Mouse (Mus musculus): ENCODE results near the gene Pagr1b.
A peak's percentile ranks its signal among the peaks of the same experiment; 100 is the strongest.

Gene Pagr1b

GRCm38 (mm10) chr7:126988816-126989215 lies 27.5 kb downstream of the Pagr1b start:
- DNase-seq, result no peak

GRCm38 (mm10) chr7:126986319-126986718 lies 30.0 kb downstream of the Pagr1b start:
- peak; percentile 77 to 85 for DNase-seq

GRCm38 (mm10) chr7:126984667-126985444 lies 31.4 kb downstream of the Pagr1b start:
- no peak for DNase-seq

GRCm38 (mm10) chr7:126983113-126983512 lies 33.2 kb downstream of the Pagr1b start:
- no peak for DNase-seq

GRCm38 (mm10) chr7:126982054-126982453 lies 34.2 kb downstream of the Pagr1b start:
- DNase-seq, result no peak

GRCm38 (mm10) chr7:126981601-126982000 lies 34.7 kb downstream of the Pagr1b start:
- DNase-seq, result no peak

- no peak for DNase-seq
Measured at GRCm38 (mm10) chr7:126978841-126979240, 37.4 kb downstream of the Pagr1b start.

- DNase-seq, result peak in 1 of 2 experiments; percentile 14
Measured at GRCm38 (mm10) chr7:126976878-126977459, 39.3 kb downstream of the Pagr1b start.

- peak; percentile 97 to 99 for DNase-seq
Measured at GRCm38 (mm10) chr7:126975950-126976866, 40.1 kb downstream of the Pagr1b start, which contains the start of gene Cdiptos. TSS of gene Cdiptos (minus strand) at chr7:126976098.

GRCm38 (mm10) chr7:126975893-126975949 lies 40.6 kb downstream of the Pagr1b start, which contains the start of gene Cdipt:
TSS of gene Cdipt (plus strand) at chr7:126975914.
- DNase-seq, result no peak

GRCm38 (mm10) chr7:126975493-126975892 lies 40.8 kb downstream of the Pagr1b start:
- DNase-seq, result peak; percentile 14 to 22

GRCm38 (mm10) chr7:126967361-126967760 lies 48.9 kb downstream of the Pagr1b start:
- DNase-seq, result no peak

- no peak for DNase-seq
Measured at GRCm38 (mm10) chr7:126965568-126965967, 50.7 kb downstream of the Pagr1b start.

- DNase-seq, result peak; percentile 70 to 84
Measured at GRCm38 (mm10) chr7:126963548-126964286, 52.6 kb downstream of the Pagr1b start.

- DNase-seq, result no peak
Measured at GRCm38 (mm10) chr7:126961965-126962364, 54.3 kb downstream of the Pagr1b start.

GRCm38 (mm10) chr7:126961095-126961494 lies 55.2 kb downstream of the Pagr1b start:
- DNase-seq, result no peak

GRCm38 (mm10) chr7:126959780-126960179 lies 56.5 kb downstream of the Pagr1b start:
- no peak for DNase-seq

GRCm38 (mm10) chr7:126955125-126955524 lies 61.2 kb downstream of the Pagr1b start:
- DNase-seq, result no peak

GRCm38 (mm10) chr7:126952646-126953045 lies 63.6 kb downstream of the Pagr1b start:
- DNase-seq, result no peak

- DNase-seq, result no peak
Measured at GRCm38 (mm10) chr7:126951741-126952140, 64.5 kb downstream of the Pagr1b start.

Measured in kidney, postnatal 36 days (tissue).